In genomic region chr12:51866226-51866910, GRCm38 (mm10) we compare ENCODE assay signal across 8 mouse cellular contexts. TPM values are rescaled to one million over a fixed set of nuclear protein-coding genes. Genes with fewer than 3 reads are reported as not detected.
A peak's percentile ranks its signal among the peaks of the same experiment; 100 is the strongest.
DNase-seq lines count a peak whose midpoint lies in the region; ATAC-seq and TF ChIP-seq lines count a peak whose summit lies in the region.

No protein-coding gene starts in this region.

- no peak overlapping the region for H3K9ac ChIP-seq in kidney, postnatal 0 days (ENCODE audit: low read depth, low read length)
- no peak overlapping the region for H3K9ac ChIP-seq in liver, embryonic 13.5 days

- no peak overlapping the region for H3K4me2 ChIP-seq in kidney, postnatal 0 days (ENCODE audit: low read length)
- no peak overlapping the region for H3K4me2 ChIP-seq in liver, embryonic 13.5 days

- no peak for TF ChIP-seq CTCF in kidney, postnatal 0 days (IDR thresholded peaks at IDR 0.05; ENCODE audit: low read depth)
- TF ChIP-seq CTCF in gastrocnemius, adult 2 months (IDR thresholded peaks at IDR 0.05) = no peak

- H3K27ac ChIP-seq in kidney, postnatal 0 days = peak overlapping the region; percentile 44; the same call in 1 of the 2 replicates
- H3K27ac ChIP-seq in gastrocnemius, adult 2 months = peak overlapping the region; percentile 96
- peak overlapping the region; percentile 65 for H3K27ac ChIP-seq in liver, embryonic 13.5 days

- H3K27me3 ChIP-seq in kidney, postnatal 0 days (ENCODE audit: insufficient read depth, low read length) = no peaks in the 10 kb centered on the region
- H3K27me3 ChIP-seq in liver, embryonic 13.5 days = no peaks in the 10 kb centered on the region

- intact Hi-C loops in gastrocnemius, adult 2 months (cut with DNase I) = loop anchor here (1.0 kb wide), 2 partner anchors 22 to 37 kb away; partner anchors contain the start of gene Hectd1

- no peaks in the 10 kb centered on the region for H3K36me3 ChIP-seq in kidney, postnatal 0 days (ENCODE audit: insufficient read depth, low read length)
- no peaks in the 10 kb centered on the region for H3K36me3 ChIP-seq in liver, embryonic 13.5 days

- no peak for ATAC-seq in kidney, postnatal 0 days (replicated peaks; ENCODE audit: low FRiP score, low read depth)
- peak; percentile 27 for ATAC-seq in liver, embryonic 13.5 days (ENCODE audit: low read depth)

- 0 out of 2 replicates have a peak, but pooled peaks cover 8% of the 10 kb centered on the region for H3K4me1 ChIP-seq in kidney, postnatal 0 days (replicated peaks; ENCODE audit: insufficient read depth, low read length)
- H3K4me1 ChIP-seq in liver, embryonic 13.5 days (replicated peaks) = peaks cover 42% of the 10 kb centered on the region

- 60% methylated on average over 13 of the region's 13 CpGs for WGBS in kidney, postnatal 0 days
- 58% methylated on average over 13 of the region's 13 CpGs for WGBS in liver, embryonic 13.5 days (ENCODE audit: insufficient replicate concordance)

- no peak overlapping the region for H3K4me3 ChIP-seq in kidney, postnatal 0 days (replicated peaks; ENCODE audit: low read depth, low read length)
- peak overlapping the region; percentile 64 for H3K4me3 ChIP-seq in gastrocnemius, adult 2 months
- H3K4me3 ChIP-seq in liver, embryonic 13.5 days (replicated peaks) = no peak overlapping the region

- H3K9me3 ChIP-seq in kidney, postnatal 0 days (replicated peaks; ENCODE audit: low read length) = no peaks in the 10 kb centered on the region
- H3K9me3 ChIP-seq in liver, embryonic 13.5 days (replicated peaks) = no peaks in the 10 kb centered on the region

- no peak for DNase-seq in kidney, postnatal 0 days (ENCODE audit: low spot score)
- no peak for DNase-seq in kidney, adult 11 months
- peak; percentile 52 for DNase-seq in NIH3T3 (ENCODE audit: low read depth)
- DNase-seq in gastrocnemius, adult 2 months = peak; percentile 83
- DNase-seq in liver, embryonic 13.5 days = no peak
- peak; percentile 90 for DNase-seq in naive thymus-derived CD4-positive, alpha-beta T cell, adult 2 months (ENCODE audit: low read depth)
- no peak for DNase-seq in right cerebral cortex, postnatal 10 days (ENCODE audit: low spot score in 2 of 2)
- DNase-seq in kidney, postnatal 25 days = no peak

RNA-seq across cellular contexts. Expression of gene Hectd1, which starts 37.0 kb away (rescaled TPM):
- 28.1 and 30.9 TPM in 2 replicates for polyA plus RNA-seq in kidney, postnatal 0 days (2015; fragmentation: Nextera tagmentation; extraction: Ambion mirVana)
- total RNA-seq in gastrocnemius, adult 2 months (2021) = 100 to 1,000 TPM in 1 of 2 experiments, 10 to 100 TPM in 1; 98.6 to 100 TPM
- polyA plus RNA-seq in liver, embryonic 13.5 days (2015; fragmentation: Nextera tagmentation; extraction: Ambion mirVana) = 29.6 and 32.1 TPM in 2 replicates

Comparison
In these comparisons a context has a peak if more than half of its experiments do, and no peak if none do; other contexts are left out.
1. DNase-seq: peak in NIH3T3 (single experiment), gastrocnemius, adult 2 months (single experiment) and naive thymus-derived CD4-positive, alpha-beta T cell, adult 2 months (single experiment); none in kidney, postnatal 0 days (single experiment), kidney, adult 11 months (single experiment), liver, embryonic 13.5 days (single experiment), right cerebral cortex, postnatal 10 days (0 of 2) and kidney, postnatal 25 days (0 of 2).
2. H3K27ac ChIP-seq: peak in every context shown above with its lines; median percentile 96 in gastrocnemius, adult 2 months; 65 in liver, embryonic 13.5 days; 44 in kidney, postnatal 0 days.